Mouse (Mus musculus): ENCODE results near the gene Tex45. TPM values are rescaled to one million over a fixed set of nuclear protein-coding genes. Genes with fewer than 3 reads are reported as not detected.

Gene Tex45
- total RNA-seq (2014; fragmentation: Nextera tagmentation) (not detected in 2 replicates), total RNA-seq (2017) (not detected in 2 replicates)

DNA sequence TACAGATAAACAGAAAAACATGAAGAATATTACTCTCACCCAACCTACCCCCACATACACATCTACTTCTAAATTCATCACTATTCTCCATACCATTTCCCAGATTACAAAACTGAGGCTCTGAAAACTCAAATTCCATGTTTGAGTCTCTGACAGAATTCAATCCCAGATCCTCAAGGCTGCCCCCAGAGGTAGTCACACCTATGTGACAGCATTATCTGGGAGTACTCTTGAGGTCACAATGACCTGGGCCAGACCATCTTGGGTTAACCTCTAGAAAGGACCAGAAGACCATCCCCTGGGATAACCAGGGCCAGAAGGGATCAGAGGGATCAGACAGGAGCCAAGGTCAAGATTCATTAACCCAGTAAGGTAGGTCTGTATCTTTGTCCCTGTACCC lies at the start of gene Tex45:
Tex45 (plus strand) TSS at position 301 of the 400 bp plus-strand sequence.
- no peak for ATAC-seq (replicated peaks; ENCODE audit: poor library complexity, severe bottlenecking)

DNA sequence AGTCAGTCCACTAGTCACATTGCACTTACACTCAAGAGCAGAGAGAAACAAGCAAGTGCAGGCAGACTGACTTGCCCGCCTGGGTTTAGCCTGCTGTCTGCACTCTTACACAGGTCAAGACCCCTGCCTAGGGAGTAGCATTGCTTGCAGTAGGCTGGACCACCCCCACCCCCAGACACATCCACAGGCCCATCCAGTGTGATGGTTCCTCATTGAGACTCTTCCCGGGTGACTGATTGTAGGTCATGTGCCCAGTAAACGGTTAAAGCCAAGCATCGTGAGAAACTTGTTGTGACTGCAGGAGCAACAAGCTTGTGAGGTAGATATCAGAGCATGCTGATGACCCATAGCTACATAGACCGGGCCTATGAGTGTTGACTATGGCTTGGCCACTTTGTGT lies 49.2 kb upstream of the Tex45 start:
- ATAC-seq (replicated peaks; ENCODE audit: poor library complexity, severe bottlenecking) = no peak

DNA sequence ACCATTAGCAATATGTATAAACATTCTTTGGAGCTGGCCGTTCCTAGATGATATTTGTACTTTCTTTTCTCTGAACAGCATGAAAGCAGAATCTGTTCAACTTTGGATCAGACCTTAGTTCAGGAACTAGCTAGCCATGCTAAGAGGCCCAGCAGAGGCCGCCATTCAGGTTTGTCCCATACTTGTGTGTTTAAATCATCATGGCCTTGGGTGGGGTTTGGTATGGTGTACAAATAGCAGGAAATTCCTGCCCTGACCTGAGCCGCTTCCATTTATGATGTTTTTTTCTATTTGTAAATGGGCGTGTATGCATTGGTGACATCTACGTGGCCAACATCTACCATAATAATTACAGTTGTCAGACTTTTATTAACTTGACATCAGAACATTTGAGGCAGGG lies 45.4 kb upstream of the Tex45 start:
- no peak for ATAC-seq (replicated peaks; ENCODE audit: poor library complexity, severe bottlenecking)

DNA sequence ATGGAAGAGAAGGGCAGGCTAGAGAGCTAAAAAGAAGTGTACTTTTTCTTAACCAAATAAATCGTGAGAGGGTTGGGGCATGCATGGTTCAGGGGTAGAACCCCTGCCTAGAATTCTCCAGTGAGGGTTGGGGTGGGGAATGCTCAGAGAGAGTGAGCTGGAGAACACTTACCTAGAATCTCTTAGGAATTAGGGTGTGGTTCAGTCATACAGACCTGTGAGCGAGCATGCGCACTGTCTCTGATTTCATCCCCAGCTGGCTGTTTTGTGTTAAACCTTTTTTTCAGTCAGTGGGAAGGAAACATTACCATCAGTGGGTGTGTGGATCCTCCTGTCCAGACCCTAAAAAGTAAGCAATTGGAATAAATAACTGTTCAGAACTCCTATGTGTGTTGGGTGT lies 44.5 kb upstream of the Tex45 start:
- ATAC-seq (replicated peaks; ENCODE audit: poor library complexity, severe bottlenecking) = no peak

DNA sequence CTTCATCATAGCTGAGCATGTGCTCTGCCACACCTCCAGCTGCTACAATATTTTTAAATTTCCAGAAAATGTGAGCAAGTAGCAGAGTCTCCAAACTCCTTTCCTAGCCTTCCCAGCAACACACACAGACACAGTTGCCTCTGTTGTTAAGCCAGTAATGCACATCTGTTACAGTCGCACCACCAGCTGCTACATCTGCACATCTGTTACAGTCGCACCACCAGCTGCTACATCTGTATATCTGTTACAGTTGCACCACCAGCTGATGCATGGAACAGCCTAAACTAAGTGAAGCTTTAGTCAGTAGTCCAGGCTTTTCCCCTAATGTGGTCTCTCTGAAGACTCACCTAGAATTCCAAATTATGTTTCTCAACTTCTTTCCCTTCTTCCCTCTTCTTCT lies 42.2 kb upstream of the Tex45 start:
- no peak for ATAC-seq (replicated peaks; ENCODE audit: poor library complexity, severe bottlenecking)

DNA sequence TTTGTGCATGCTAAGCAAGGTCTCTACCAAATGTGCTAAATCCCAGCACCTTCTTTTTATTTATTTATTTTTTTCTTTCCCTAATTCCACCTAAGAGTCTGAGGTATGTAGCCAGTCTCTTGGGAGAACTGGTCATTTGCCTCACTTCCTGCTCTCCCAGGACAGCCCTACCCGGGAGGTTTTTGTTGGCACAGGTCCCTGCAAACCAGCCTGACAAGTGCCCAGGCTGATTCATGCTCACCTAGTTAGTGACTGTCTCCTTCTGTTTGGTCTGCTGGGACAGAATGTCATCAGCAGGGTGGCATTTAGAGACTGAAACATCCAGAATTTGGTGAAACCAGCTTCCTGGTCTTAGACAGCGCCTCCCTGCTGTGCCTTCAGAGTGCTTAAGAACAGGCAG lies 40.7 kb upstream of the Tex45 start:
- no peak for ATAC-seq (replicated peaks; ENCODE audit: poor library complexity, severe bottlenecking)

DNA sequence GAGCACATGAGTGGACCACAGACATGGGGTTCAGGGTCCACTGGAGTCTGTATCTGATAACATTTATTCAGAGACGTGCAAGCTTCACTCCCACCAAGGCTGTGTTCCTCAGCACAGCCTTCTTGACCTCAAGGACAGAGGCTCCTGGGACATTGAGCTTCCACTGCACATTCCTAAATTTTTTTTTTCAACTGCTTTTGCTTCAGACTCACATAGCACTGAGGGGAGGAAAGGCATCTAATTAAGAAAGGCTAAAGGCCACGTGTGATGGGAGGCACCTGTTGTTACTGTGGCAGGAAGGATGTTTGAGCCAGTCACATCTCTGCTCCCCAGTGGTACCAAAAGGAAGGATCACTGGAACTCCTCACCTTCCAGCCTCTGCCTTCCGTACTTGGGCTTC lies 39.5 kb upstream of the Tex45 start:
- ATAC-seq (replicated peaks; ENCODE audit: poor library complexity, severe bottlenecking) = no peak

DNA sequence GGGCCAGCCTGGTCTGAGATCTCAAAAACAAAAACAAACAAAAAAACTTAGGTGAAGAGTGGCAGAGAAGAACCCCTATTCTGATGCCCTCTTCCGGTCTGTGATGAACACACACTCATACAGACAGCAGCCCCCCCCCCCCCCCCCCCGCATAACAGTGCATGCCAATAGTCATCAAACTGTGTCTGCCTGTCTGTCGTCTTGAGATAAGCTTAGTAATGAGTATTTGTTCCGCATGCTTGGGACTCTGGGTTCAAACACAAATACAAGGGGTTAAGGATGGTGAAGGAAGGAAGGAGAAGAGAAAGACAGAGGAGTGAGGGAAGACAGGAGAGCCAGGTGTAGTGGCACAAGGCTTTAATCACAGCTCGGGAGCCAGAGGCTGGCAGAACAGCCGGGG lies 34.2 kb upstream of the Tex45 start:
- ATAC-seq (replicated peaks; ENCODE audit: poor library complexity, severe bottlenecking) = no peak

DNA sequence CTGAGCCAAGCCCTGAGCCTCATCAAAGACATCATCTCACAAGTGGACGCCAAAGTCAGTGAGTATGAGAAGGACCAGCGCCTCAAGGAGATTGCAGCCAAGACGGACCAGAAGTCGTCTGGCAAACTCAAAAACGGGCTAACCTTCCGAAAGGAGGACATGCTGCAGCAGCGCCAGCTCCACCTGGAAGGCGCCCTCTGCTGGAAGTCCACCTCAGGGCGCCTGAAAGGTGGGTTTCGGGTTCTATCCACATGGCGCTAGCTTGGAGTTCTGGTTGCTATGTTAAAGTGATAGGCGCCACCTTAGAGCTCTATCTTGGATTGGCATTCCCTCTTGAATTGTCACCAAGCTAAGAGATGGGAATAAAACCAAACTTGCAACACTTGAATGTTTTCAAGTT lies 31.2 kb upstream of the Tex45 start:
- peak; percentile 36; the same call in 1 of the 2 replicates for ATAC-seq (replicated peaks; ENCODE audit: poor library complexity, severe bottlenecking)

DNA sequence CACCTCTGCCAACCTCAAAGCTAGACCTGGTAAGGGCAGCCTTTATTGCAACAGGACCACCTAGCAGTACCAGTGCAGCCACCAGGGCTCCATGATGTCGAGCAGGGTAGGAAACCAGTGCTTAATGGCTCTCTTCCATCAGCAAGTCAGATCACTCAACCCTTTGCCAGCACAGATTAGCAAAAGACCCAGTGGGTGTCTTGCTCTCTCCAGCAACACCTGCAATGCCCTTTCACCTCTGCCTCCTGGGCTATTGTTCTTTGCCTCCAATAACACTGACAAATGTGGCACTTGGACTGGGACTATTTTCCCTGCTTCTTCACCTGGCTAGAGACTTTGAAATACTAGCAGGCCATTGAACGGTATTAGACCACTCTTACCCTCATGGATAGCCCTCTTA lies 21.4 kb upstream of the Tex45 start:
- ATAC-seq (replicated peaks; ENCODE audit: poor library complexity, severe bottlenecking) = no peak

DNA sequence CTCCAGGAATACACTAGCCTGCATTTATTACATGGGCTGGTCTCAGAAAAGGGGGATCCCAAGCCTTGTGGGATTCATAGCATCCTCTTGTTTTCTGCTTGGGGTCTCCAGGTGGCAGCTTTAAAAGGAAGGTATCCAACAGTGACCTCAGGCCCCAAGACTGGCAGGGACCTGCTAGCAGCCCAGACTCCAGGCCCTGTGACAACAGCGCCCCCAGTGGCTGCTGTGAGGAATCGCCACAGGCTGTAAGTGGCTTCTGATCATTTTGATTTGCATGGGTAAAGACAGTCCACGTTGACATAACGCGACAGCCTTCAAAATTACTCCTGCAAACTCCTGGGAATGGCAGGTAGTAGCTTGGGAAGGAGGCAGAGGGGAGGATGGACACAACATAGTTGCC lies 20.0 kb upstream of the Tex45 start:
- peak; percentile 65 for ATAC-seq (replicated peaks; ENCODE audit: poor library complexity, severe bottlenecking)

DNA sequence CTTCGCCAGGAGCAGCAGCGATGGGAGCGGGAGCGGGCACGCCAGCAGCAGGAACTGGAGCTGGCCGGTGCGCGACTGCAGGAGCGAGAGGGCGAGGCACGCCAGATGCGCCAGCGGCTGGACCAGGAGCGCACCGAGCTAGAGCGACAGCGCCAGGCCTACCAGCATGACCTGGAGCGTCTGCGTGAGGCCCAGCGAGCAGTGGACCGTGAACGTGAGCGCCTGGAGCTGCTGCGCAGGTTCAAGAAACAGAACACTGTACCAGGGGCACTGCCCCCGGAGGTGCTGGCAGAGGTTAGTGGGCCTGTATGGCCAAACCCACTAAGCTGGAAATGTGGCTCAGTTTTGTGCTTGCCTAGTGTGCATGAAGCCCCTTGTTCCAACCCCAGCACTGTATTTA lies 18.7 kb upstream of the Tex45 start:
- no peak for ATAC-seq (replicated peaks; ENCODE audit: poor library complexity, severe bottlenecking)

DNA sequence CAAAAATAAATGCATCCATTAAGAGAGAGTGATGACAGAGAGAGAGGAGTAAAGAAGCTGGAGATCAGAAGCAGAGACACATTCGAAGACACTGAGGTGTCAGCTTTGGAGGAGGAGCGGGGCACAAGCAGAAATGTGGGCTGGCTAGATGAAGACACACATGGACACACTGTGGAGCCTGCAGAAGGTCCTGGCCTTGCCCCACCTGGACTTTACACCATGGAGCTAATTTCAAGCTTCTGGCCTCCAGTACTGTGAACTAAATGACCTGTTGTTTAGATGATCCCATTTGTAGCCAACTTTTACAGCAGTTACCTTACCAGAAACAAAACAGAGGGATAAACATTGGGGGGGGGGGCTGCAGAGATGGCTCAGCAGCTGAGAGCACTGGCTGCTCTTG lies 7.4 kb upstream of the Tex45 start:
- ATAC-seq (replicated peaks; ENCODE audit: poor library complexity, severe bottlenecking) = no peak

DNA sequence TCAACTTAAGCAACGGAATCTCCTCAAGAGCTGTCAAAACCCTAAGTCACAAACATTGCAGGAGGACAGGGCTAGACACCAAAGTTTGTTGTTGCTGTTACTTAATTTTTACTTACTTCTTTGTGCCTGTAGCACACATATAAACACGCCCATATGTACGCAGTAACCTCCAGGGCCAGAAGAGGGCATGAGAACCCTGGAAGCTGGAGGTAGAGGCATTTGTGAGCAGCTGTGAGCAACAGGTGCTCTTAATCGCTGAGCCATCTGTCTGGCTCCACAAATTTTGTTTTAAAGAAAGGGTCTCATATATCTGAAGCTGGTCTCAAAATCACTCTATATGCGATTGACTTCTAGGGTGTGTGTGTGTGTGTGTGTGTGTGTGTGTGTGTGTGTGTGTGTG lies 6.4 kb upstream of the Tex45 start:
- ATAC-seq (replicated peaks; ENCODE audit: poor library complexity, severe bottlenecking) = peak; percentile 28

DNA sequence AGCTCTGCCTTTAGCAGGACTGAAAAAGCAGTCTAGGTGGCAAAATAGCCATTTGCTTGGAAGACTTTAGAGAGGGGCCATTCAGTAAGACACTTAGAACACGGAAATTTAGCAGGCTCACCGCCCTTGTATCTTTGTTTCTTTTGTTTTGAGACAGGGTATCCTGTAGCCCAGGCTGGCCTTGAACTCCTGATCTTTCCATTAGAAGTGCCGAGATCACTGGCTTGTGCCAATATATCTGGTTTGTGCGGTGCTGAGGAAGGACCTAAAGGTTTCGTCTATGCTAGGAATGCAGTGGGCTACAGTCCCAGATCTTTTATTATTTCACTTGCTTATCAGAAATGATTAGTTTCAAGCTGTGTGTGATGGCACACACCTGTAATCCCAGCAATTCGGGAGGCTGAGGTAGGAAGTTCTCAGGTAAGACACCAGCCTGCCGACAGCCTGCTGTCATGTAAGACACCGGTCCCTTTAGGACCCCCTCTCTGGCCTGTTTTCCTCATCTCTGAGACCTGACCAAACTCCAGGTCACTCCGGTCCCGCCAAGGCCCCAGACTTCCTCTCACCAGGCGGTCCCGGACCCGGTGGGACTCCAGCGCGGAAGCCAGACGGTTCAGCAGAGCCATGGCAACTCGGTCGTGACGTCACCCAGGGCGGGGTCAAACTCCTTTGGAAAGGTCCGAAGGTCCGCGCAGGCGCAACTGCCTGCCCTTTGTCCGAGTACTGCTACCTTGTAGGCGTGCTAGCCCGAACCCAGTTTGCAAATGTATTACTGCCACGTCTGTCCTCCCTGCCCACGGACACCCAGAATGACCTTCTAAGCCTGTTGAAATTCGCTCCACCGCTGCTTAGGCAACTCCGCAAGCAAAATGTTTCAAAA lies 3.4 kb upstream of the Tex45 start, which contains the start of gene Pex11g:
Pex11g (minus strand) TSS at position 675 of the 880 bp plus-strand sequence.
- ATAC-seq (replicated peaks; ENCODE audit: poor library complexity, severe bottlenecking) = peak; percentile 92

DNA sequence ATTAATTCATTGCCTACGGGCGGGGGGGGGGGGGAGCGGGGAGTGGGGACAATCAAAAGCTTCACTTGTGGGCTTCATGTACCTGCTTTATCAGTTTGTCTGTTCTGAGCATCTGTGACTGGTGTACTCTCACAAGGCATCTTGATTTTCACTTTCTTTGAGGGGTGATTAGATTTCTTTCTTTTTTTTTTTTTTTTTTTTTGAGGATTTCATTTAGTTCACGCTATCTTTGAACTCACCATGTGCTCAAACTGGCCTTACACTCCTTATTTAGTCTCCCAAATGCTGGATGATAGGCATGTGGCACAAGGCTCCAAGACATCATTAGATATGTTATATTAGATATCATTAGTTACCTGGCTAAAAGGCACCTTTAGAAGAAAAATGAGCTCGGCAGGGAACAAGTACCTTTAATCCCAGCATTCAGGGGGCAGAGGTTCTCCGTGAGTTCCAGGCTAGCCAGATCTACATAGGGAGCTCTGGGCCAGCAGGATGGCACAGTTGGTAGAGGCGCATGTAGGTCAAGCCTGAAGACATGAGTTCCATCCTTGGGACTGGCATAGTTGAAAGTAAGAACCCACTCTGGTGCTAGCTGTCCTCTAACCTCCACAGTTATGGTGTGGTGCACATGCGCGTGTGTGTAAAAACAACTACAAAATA lies 2.6 kb upstream of the Tex45 start:
- no peak for ATAC-seq (replicated peaks; ENCODE audit: poor library complexity, severe bottlenecking)

DNA sequence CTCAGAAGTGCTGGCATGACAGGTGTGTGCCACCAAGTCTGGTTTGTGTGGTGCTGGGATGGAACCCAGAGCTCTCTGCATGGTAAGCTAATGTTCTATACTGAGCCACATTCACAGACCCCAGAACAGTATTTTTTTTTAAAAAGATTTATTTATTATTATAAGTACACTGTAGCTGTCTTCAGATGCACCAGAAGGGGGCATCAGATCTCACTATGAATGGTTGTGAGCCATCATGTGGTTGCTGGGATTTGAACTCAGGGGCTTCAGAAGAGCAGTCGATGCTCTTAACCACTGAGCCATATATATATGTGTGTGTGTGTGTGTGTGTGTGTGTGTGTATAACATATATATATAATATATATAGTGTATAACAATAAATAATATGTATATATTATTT lies 1.8 kb upstream of the Tex45 start:
- no peak for ATAC-seq (replicated peaks; ENCODE audit: poor library complexity, severe bottlenecking)

DNA sequence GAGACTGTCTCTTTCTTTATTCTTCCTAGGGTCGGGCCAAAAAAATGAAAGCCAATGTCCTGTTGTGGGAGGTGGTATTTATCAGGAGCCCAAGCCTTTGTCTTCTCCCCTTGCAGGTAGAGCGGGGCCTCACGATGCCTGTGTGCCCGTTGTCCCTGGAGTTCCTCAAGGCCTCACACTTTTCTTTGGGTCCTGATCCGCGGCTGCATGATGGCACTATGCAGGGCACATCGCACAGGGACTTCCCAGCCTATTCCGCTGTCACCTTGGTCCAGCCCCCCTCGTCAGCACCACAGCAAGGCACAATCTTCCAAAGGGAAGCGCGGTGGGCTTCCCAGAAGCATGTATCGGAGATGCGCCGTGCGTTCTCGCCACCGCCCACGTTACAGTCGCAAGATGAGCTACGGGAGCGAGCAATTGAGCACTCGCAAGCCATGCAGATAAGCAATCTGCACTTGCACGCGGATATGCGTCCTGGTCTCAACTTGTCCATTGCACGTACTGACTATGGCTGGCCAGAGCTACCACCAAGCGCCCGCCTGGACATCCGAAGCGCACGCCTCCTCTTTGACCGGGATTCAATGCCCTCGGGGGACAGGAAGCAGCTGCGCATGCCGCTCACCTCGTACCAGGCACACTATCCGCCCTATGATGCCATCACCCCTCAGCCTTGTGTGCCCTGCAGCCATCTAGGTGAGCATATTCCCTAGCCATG lies 5.2 kb downstream of the Tex45 start:
- peak; percentile 53 for ATAC-seq (replicated peaks; ENCODE audit: poor library complexity, severe bottlenecking)

DNA sequence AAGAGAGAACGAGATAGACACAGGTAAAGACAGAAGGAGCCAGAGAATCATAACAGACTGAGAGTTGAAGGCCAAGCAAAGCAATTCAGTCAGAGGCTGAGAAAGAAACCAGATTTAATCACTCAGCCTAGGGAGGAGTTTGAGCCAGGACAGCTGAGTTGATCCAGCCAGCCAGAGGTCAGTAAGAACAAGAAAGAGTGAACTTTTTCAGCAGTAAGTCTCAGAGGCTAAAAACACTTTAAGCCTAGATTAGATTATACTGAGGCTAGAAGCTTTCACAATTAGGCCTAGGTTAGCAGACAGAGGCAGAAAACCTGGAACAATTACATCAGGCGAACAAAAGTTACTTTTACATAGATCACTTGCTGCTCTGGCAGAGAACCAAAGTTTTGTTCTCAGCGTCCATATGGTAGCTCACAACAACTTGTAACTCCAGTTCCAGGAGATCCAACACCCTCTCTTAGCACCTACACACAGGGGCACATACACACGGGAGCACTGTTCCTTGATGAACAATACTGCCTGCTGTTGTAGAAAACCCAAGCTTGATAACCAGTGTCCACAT lies 9.6 kb downstream of the Tex45 start:
- no peak for ATAC-seq (replicated peaks; ENCODE audit: poor library complexity, severe bottlenecking)

DNA sequence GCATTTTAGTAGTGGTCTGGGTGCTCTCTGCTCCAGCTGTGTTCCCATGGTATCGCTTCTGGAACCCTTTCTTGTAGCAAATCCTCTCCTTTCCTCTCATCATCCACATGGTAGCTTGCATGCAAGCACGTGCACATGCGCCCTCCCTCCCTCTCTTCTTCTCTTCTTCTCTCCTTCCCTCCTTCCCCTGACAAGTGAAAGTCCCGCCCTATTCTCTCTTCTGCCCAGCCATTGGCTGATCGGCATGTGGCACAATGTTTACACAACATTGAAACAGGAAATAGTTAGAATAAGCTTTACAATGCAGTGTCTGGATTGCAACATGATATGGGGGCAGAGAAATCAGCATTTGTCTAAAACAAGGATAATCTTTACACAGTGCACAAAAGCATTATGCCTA lies 10.9 kb downstream of the Tex45 start:
- peak; percentile 94 for ATAC-seq (replicated peaks; ENCODE audit: poor library complexity, severe bottlenecking)

DNA sequence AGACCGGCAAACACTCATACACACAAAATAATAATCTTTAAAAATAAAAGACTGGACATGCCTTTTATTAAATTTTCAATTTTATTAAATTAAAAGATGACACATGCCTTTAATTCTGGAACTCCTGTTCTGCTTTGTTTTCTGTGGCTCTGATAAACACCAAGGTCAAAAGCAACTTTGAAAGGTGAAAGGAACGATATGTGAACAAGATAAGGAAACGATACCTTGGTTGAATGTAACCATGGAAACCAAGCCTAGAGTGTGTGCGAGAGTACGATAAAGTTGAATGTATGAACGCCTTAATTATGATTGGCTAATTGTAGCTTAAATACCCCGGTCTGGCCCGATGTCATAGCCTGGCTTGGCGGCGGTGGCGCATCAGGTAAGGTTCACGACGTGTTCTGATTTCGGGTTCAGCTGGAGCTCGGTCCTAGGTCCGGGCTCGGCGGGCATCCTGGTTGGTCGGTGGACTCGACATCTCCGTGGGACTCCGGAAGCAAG lies 11.6 kb downstream of the Tex45 start:
- no peak for ATAC-seq (replicated peaks; ENCODE audit: poor library complexity, severe bottlenecking)

Measured in granulocyte monocyte progenitor cell, adult 5-6 weeks (primary cell).